ENCODE assay signal across 8 mouse cellular contexts in genomic region chr11:31672170-31672563, GRCm38 (mm10). TPM values are rescaled to one million over a fixed set of nuclear protein-coding genes. Genes with fewer than 3 reads are reported as not detected.
DNase-seq lines count a peak whose midpoint lies in the region; ATAC-seq and TF ChIP-seq lines count a peak whose summit lies in the region.

No protein-coding gene starts in this region.

- TF ChIP-seq POLR2A in lung, adult 2 months (IDR thresholded peaks at IDR 0.05; ENCODE audit: borderline replicate concordance, extremely low read depth, low read depth, low read length) = no peak

- H3K4me1 ChIP-seq in lung, adult 2 months (ENCODE audit: control insufficient read depth, insufficient read depth, low read length) = peaks cover 4% of the 10 kb centered on the region
- H3K4me1 ChIP-seq in embryonic facial prominence, embryonic 14.5 days (ENCODE audit: control insufficient read depth, insufficient read depth, low read length) = peaks cover 13% of the 10 kb centered on the region; the same call in 1 of the 2 replicates
- peaks cover 7% of the 10 kb centered on the region for H3K4me1 ChIP-seq in intestine, embryonic 16.5 days (ENCODE audit: control insufficient read depth, insufficient read depth, low read length)
- H3K4me1 ChIP-seq in neural tube, embryonic 13.5 days (replicated peaks) = peaks cover 22% of the 10 kb centered on the region

- no peaks in the 10 kb centered on the region for H3K27me3 ChIP-seq in embryonic facial prominence, embryonic 14.5 days (replicated peaks; ENCODE audit: control insufficient read depth, insufficient read depth, low read length)
- no peaks in the 10 kb centered on the region for H3K27me3 ChIP-seq in intestine, embryonic 16.5 days (replicated peaks; ENCODE audit: control insufficient read depth, insufficient read depth, low read length)
- no peaks in the 10 kb centered on the region for H3K27me3 ChIP-seq in neural tube, embryonic 13.5 days

- peak overlapping the region; percentile 96 for H3K9ac ChIP-seq in embryonic facial prominence, embryonic 14.5 days (ENCODE audit: low read depth, low read length)
- H3K9ac ChIP-seq in intestine, embryonic 16.5 days (ENCODE audit: low read depth, low read length) = peak overlapping the region; percentile 94
- peak overlapping the region; percentile 77 for H3K9ac ChIP-seq in neural tube, embryonic 13.5 days

- no peaks in the 10 kb centered on the region for H3K9me3 ChIP-seq in embryonic facial prominence, embryonic 14.5 days (ENCODE audit: control insufficient read depth, low read length)
- H3K9me3 ChIP-seq in intestine, embryonic 16.5 days (ENCODE audit: control insufficient read depth, low read length) = no peaks in the 10 kb centered on the region
- no peaks in the 10 kb centered on the region for H3K9me3 ChIP-seq in neural tube, embryonic 13.5 days

- H3K4me2 ChIP-seq in embryonic facial prominence, embryonic 14.5 days (ENCODE audit: low read depth, low read length) = peak overlapping the region; percentile 80
- peak overlapping the region; percentile 65 for H3K4me2 ChIP-seq in intestine, embryonic 16.5 days (ENCODE audit: low read depth, low read length)
- H3K4me2 ChIP-seq in neural tube, embryonic 13.5 days = peak overlapping the region; percentile 70

- DNase-seq in lung, adult 2 months = no peak
- DNase-seq in lung, postnatal 4 days = no peak
- no peak for DNase-seq in embryonic facial prominence, embryonic 14.5 days (ENCODE audit: low spot score)
- no peak for DNase-seq in gastrocnemius, postnatal 10 days
- no peak for DNase-seq in urinary bladder, postnatal 10 days (ENCODE audit: low spot score)
- DNase-seq in cerebellum, adult 8-10 months = no peak

- H3K4me3 ChIP-seq in lung, adult 2 months (replicated peaks; ENCODE audit: extremely low read depth, low read depth, low read length) = peak overlapping the region; percentile 66
- peak overlapping the region; percentile 67 for H3K4me3 ChIP-seq in embryonic facial prominence, embryonic 14.5 days (ENCODE audit: low read depth, low read length)
- H3K4me3 ChIP-seq in intestine, embryonic 16.5 days (ENCODE audit: low read length) = peak overlapping the region; percentile 81
- peak overlapping the region; percentile 78 for H3K4me3 ChIP-seq in neural tube, embryonic 13.5 days

- WGBS in lung, adult 2 months = 10% methylated on average over 9 of the region's 9 CpGs
- 10% methylated on average over 9 of the region's 9 CpGs for WGBS in embryonic facial prominence, embryonic 14.5 days
- WGBS in intestine, embryonic 16.5 days = 10% methylated on average over 9 of the region's 9 CpGs
- 13% methylated on average over 9 of the region's 9 CpGs for WGBS in neural tube, embryonic 13.5 days

- ATAC-seq in embryonic facial prominence, embryonic 14.5 days (ENCODE audit: low read depth) = no peak
- ATAC-seq in intestine, embryonic 16.5 days = peak; percentile 68
- ATAC-seq in neural tube, embryonic 13.5 days (ENCODE audit: low read depth) = peak; percentile 62

- H3K27ac ChIP-seq in embryonic facial prominence, embryonic 14.5 days (replicated peaks; ENCODE audit: low read depth, low read length) = no peak overlapping the region
- H3K27ac ChIP-seq in intestine, embryonic 16.5 days (ENCODE audit: low read length) = no peak overlapping the region
- H3K27ac ChIP-seq in neural tube, embryonic 13.5 days (replicated peaks) = no peak overlapping the region

- peaks cover 21% of the 10 kb centered on the region for H3K36me3 ChIP-seq in embryonic facial prominence, embryonic 14.5 days (ENCODE audit: control insufficient read depth, insufficient read depth, low read length)
- H3K36me3 ChIP-seq in intestine, embryonic 16.5 days (ENCODE audit: control insufficient read depth, insufficient read depth, low read length) = no peaks in the 10 kb centered on the region; the same call in 1 of the 2 replicates
- H3K36me3 ChIP-seq in neural tube, embryonic 13.5 days = peaks cover 26% of the 10 kb centered on the region

- TF ChIP-seq CTCF in lung, adult 2 months (IDR thresholded peaks at IDR 0.05; ENCODE audit: insufficient read depth, low read length) = no peak

RNA-seq across cellular contexts. Expression of gene Bod1, which starts 0.5 kb away (rescaled TPM):
- 35.6 and 57.4 TPM in 2 replicates for polyA plus RNA-seq in lung, adult 2 months (2012; rRNA removed)
- 102 and 108 TPM in 2 replicates for polyA plus RNA-seq in embryonic facial prominence, embryonic 14.5 days (2014; fragmentation: Nextera tagmentation; extraction: Ambion mirVana)
- 46.9 and 54.8 TPM in 2 replicates for polyA plus RNA-seq in intestine, embryonic 16.5 days (2015; fragmentation: Nextera tagmentation; extraction: Ambion mirVana)
- 137 and 146 TPM in 2 replicates for polyA plus RNA-seq in neural tube, embryonic 13.5 days (2015; fragmentation: Nextera tagmentation; extraction: Ambion mirVana)
- 100 to 1,000 TPM; 113 TPM for total RNA-seq in gastrocnemius, postnatal 10 days (2021)
